Mouse (Mus musculus) neural tube, embryonic 11.5 days (tissue): ENCODE data around the gene Kif16b. TPM values are rescaled to one million over a fixed set of nuclear protein-coding genes. Genes with fewer than 3 reads are reported as not detected.

Source experiments
- ATAC-seq: fragments of 200-750 bp; cut with Nextera tagmentation; 2 replicates; pipeline ENCODE4 v1.8.0; 2017; ENCODE audit warnings: moderate number of reproducible peaks, mild to moderate bottlenecking, moderate TSS enrichment, moderate library complexity; ENCODE audit not compliant: insufficient read depth, low FRiP score, low TSS enrichment
- DNase-seq: peaks from one replicate; pipeline ENCODE4 v3.0.0-alpha.2; 2015; ENCODE audit warnings: low spot score
- H3K27ac ChIP-seq: fragments of 300-500 bp; sonication (generic); 2 replicates; pipeline ENCODE4 v1.5.1; 2014; ENCODE audit warnings: low read depth, mild to moderate bottlenecking, low read length
- H3K27me3 ChIP-seq: fragments of 300-500 bp; sonication (generic); 2 replicates; pipeline ENCODE4 v1.6.1; 2014; ENCODE audit warnings: mild to moderate bottlenecking, low read length, mixed read lengths; ENCODE audit not compliant: control insufficient read depth, insufficient read depth
- H3K36me3 ChIP-seq: fragments of 300-500 bp; sonication (generic); 2 replicates; pipeline ENCODE4 v1.6.1; 2014; ENCODE audit warnings: mild to moderate bottlenecking, low read length, moderate library complexity, mixed read lengths; ENCODE audit not compliant: control insufficient read depth, insufficient read depth
- H3K4me1 ChIP-seq: fragments of 300-500 bp; sonication (generic); 2 replicates; pipeline ENCODE4 v1.6.1; 2014; ENCODE audit warnings: low read length, mixed read lengths; ENCODE audit not compliant: control insufficient read depth, insufficient read depth
- H3K4me2 ChIP-seq: fragments of 300-500 bp; sonication (generic); 2 replicates; pipeline ENCODE4 v1.6.1; 2014; ENCODE audit warnings: low read depth, mild to moderate bottlenecking, moderate library complexity
- H3K4me3 ChIP-seq: fragments of 300-500 bp; sonication (generic); 2 replicates; pipeline ENCODE4 v1.5.1; 2014; ENCODE audit warnings: low read depth, low read length
- H3K9ac ChIP-seq: fragments of 300-500 bp; sonication (generic); 2 replicates; pipeline ENCODE4 v1.6.1; 2014; ENCODE audit warnings: mild to moderate bottlenecking, low read length
- H3K9me3 ChIP-seq: fragments of 300-500 bp; sonication (generic); 2 replicates; pipeline ENCODE4 v1.6.1; 2016; ENCODE audit warnings: low read length; ENCODE audit not compliant: control insufficient read depth
- WGBS: fragments of 180-500 bp; shearing (Covaris S2); extraction: QIAGEN DNeasy Blood & Tissue Kit; methylation state at CpG from one replicate; pipeline ENCODE4 v1.1.7; 2014; 5-methylcytosine and 5-hydroxymethylcytosine counted together
- polyA plus RNA-seq: library from polyadenylated mRNA; unstranded; fragments of >200 nt; fragmentation: Nextera tagmentation; extraction: Ambion mirVana; gene quantifications from 2 replicates; pipeline ENCODE4 v1.2.1, GENCODE M21; 2014

Gene Kif16b
- polyA plus RNA-seq, 1 experiment from 2014 or later = 5.4 TPM

GRCm38 (mm10) chr2:142881177-142881576, 20.2 kb downstream of the Kif16b start:
- H3K27me3 ChIP-seq = no peaks in the 10 kb centered on the region
- no peaks in the 10 kb centered on the region for H3K4me1 ChIP-seq
- DNase-seq = no peak
- H3K9ac ChIP-seq = no peak overlapping the region
- no peaks in the 10 kb centered on the region for H3K36me3 ChIP-seq
- no peak overlapping the region for H3K4me2 ChIP-seq
- no peak overlapping the region for H3K27ac ChIP-seq
- 40% methylated on average over 4 of the region's 4 CpGs for WGBS
- H3K4me3 ChIP-seq = no peak overlapping the region
- ATAC-seq = no peak
- no peaks in the 10 kb centered on the region for H3K9me3 ChIP-seq

GRCm38 (mm10) chr2:142879257-142879818, 22.0 kb downstream of the Kif16b start:
- no peak for ATAC-seq
- Histone ChIP-seq H3K9me3 (no peaks in the 10 kb centered on the region), H3K4me2 (no peak overlapping the region), H3K27ac (no peak overlapping the region), H3K9ac (no peak overlapping the region), H3K36me3 (no peaks in the 10 kb centered on the region), H3K27me3 (no peaks in the 10 kb centered on the region), H3K4me3 (no peak overlapping the region), H3K4me1 (no peaks in the 10 kb centered on the region)
- DNase-seq = no peak
- 69% methylated on average over 8 of the region's 8 CpGs for WGBS

- 73% methylated on average over 2 of the region's 2 CpGs for WGBS
- Histone ChIP-seq H3K9me3 (no peaks in the 10 kb centered on the region), H3K27me3 (no peaks in the 10 kb centered on the region), H3K4me1 (no peaks in the 10 kb centered on the region), H3K4me2 (no peak overlapping the region), H3K27ac (no peak overlapping the region), H3K4me3 (no peak overlapping the region), H3K9ac (no peak overlapping the region), H3K36me3 (no peaks in the 10 kb centered on the region)
- DNase-seq = no peak
- ATAC-seq = no peak
These were observed 24.7 kb downstream of the Kif16b start for GRCm38 (mm10) chr2:142876636-142877035.

- Histone ChIP-seq H3K9me3 (no peaks in the 10 kb centered on the region), H3K9ac (no peak overlapping the region), H3K4me3 (no peak overlapping the region), H3K36me3 (no peaks in the 10 kb centered on the region), H3K27me3 (no peaks in the 10 kb centered on the region), H3K4me2 (no peak overlapping the region), H3K27ac (no peak overlapping the region), H3K4me1 (no peaks in the 10 kb centered on the region)
- ATAC-seq (no peak), DNase-seq (no peak)
- WGBS = 55% methylated on average over 4 of the region's 4 CpGs
These were observed 25.4 kb downstream of the Kif16b start for GRCm38 (mm10) chr2:142875936-142876335.

- Histone ChIP-seq H3K27me3 (no peaks in the 10 kb centered on the region), H3K27ac (no peak overlapping the region), H3K4me2 (no peak overlapping the region), H3K4me1 (no peaks in the 10 kb centered on the region), H3K36me3 (no peaks in the 10 kb centered on the region), H3K9me3 (no peaks in the 10 kb centered on the region), H3K9ac (no peak overlapping the region), H3K4me3 (no peak overlapping the region)
- ATAC-seq = no peak
- no peak for DNase-seq
- 91% methylated on average over 2 of the region's 2 CpGs for WGBS
These were observed 26.8 kb downstream of the Kif16b start for GRCm38 (mm10) chr2:142874562-142874961.

DNA sequence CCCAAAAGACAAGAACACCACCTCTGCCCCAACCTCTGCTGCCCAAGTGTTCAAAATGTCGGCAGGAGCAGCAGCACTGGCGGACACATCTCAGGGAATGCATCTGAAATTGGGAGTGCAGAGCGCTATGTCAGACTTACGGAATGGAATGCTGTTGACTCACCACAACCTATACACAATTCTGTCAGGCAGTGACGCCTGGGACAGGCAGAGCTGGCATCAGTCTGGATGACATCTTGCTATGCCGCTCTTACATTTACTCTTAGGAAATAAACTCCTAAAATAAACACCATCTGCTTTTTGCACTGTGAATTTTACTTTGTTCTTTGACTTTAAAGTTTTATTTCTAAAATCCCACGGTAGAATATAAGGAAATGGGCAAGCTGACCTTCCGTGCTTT, 31.3 kb downstream of the Kif16b start:
- no peak for ATAC-seq
- no peak for DNase-seq
- WGBS = 92% methylated on average over 8 of the region's 8 CpGs
- Histone ChIP-seq H3K4me3 (no peak overlapping the region), H3K9me3 (no peaks in the 10 kb centered on the region), H3K36me3 (no peaks in the 10 kb centered on the region), H3K4me1 (no peaks in the 10 kb centered on the region), H3K27me3 (no peaks in the 10 kb centered on the region), H3K27ac (no peak overlapping the region), H3K4me2 (no peak overlapping the region), H3K9ac (no peak overlapping the region)

GRCm38 (mm10) chr2:142867481-142867880, 33.9 kb downstream of the Kif16b start:
- Histone ChIP-seq H3K4me1 (no peaks in the 10 kb centered on the region), H3K27ac (no peak overlapping the region), H3K9me3 (no peaks in the 10 kb centered on the region), H3K36me3 (no peaks in the 10 kb centered on the region), H3K4me3 (no peak overlapping the region), H3K9ac (no peak overlapping the region), H3K4me2 (no peak overlapping the region), H3K27me3 (no peaks in the 10 kb centered on the region)
- ATAC-seq (no peak), DNase-seq (no peak)
- 92% methylated on average over 2 of the region's 2 CpGs for WGBS

- DNase-seq = no peak
- H3K36me3 ChIP-seq = no peaks in the 10 kb centered on the region
- H3K9me3 ChIP-seq = no peaks in the 10 kb centered on the region
- no peaks in the 10 kb centered on the region for H3K27me3 ChIP-seq
- H3K4me2 ChIP-seq = no peak overlapping the region
- ATAC-seq = no peak; the same call in 1 of the 2 replicates
- H3K4me3 ChIP-seq = no peak overlapping the region
- H3K9ac ChIP-seq = no peak overlapping the region
- H3K4me1 ChIP-seq = no peaks in the 10 kb centered on the region
- 83% methylated on average over 6 of the region's 6 CpGs for WGBS
- H3K27ac ChIP-seq = no peak overlapping the region
These were observed 40.3 kb downstream of the Kif16b start for GRCm38 (mm10) chr2:142860994-142861393.

DNA sequence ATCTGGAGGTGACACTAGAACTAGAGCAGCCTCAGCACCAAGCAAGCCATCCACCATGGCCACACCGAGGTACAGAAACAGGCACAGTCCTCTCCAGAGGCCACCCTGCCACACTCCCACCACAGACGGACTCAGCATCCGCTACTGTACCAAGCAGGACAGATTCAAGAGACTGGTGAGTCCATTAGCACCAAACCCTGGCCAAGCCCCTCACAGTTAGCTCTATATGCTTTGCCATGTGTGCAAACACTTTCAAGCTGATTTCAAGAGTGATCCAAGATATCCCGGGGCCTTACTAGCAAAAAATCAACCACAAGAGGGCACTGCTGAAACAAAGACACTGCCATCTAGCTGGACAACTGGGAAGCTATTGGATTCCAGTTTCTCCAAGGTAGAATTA, 41.9 kb downstream of the Kif16b start:
- no peak overlapping the region for H3K4me3 ChIP-seq
- H3K27me3 ChIP-seq = no peaks in the 10 kb centered on the region
- no peak overlapping the region for H3K9ac ChIP-seq
- no peaks in the 10 kb centered on the region for H3K4me1 ChIP-seq
- ATAC-seq (no peak), DNase-seq (peak; percentile 46)
- no peak overlapping the region for H3K27ac ChIP-seq
- H3K36me3 ChIP-seq = no peaks in the 10 kb centered on the region
- no peak overlapping the region for H3K4me2 ChIP-seq
- 63% methylated on average over 4 of the region's 4 CpGs for WGBS
- no peaks in the 10 kb centered on the region for H3K9me3 ChIP-seq
